Mouse (Mus musculus): ENCODE measurements at regions not wholly inside any gene's neighbourhood (a gene's known extent, or its start where the extent isn't known, plus 50 kb on each side); places are given as distances from the start of the nearest gene placed in this dataset.

DNA sequence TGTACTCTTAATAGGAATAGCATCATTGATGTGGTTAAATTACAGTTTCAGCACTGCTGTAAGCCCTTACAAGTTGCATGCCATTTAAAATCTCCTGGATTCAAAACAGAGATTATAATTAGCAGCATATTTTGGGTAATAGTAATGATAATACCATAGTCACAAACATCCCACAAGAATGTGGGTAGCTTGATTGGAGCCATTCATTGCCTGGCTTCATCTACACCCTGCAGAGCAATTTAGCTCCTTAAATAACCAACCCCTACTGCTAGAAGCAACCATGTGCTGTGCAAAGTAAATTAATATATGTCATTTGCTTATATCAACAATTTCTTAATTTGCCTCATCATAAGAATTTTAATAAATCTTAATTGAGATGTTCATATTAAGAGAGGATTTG lies 984.1 kb downstream of the Fscb start:
- no peak for TF ChIP-seq CTCF (IDR thresholded peaks at IDR 0.05; ENCODE audit: low read depth)
- TF ChIP-seq EP300 (IDR thresholded peaks at IDR 0.05; ENCODE audit: low read depth): no peak

All from liver, embryonic 14.5 days (tissue).